Mouse (Mus musculus): ENCODE measurements around the gene Tyw1.

DNA sequence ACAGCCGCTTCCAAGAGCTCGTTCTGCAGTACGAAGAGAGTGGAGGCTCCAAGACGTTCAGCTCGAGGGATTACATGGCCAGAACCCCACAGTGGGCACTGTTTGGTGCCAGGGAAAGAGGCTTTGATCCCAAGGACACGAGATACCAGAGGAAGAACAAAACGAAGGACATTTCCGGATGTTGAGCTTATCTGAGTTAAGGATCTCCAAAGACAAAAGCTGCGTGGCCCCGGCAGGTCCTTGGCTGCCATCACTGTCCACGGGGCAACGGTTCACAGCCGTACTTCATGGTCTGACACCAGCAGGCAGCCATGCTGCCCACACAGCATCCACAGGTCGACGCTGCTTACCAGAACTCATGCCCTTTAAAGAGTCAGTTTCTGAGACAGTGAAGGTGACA is 85.2 kb downstream of the Tyw1 start:
- no peak for TF ChIP-seq POLR2A (IDR thresholded peaks at IDR 0.05; ENCODE audit: insufficient read depth, low read length)
- TF ChIP-seq CTCF (IDR thresholded peaks at IDR 0.05; ENCODE audit: low read depth, low read length): no peak
- no peak for TF ChIP-seq EP300 (IDR thresholded peaks at IDR 0.05; ENCODE audit: insufficient read depth, low read depth, low read length)
